In genomic region chr15:59876279-59876742, GRCm38 (mm10) we compare ENCODE assay signal across 11 mouse cellular contexts.
DNase-seq lines count a peak whose midpoint lies in the region; ATAC-seq and TF ChIP-seq lines count a peak whose summit lies in the region.
"Had no signal": no experiment of that assay in that cellular context is flagged by ENCODE, and none has a peak within 500 bp of the region (broad histone marks: within the 10 kb centered on the region; RNA-seq: fewer than 3 reads in every experiment).

No protein-coding gene starts in this region.

- peak; percentile 3 to 53 (median 23); a peak in 2 of 6 replicates for TF ChIP-seq CTCF in MEL (IDR thresholded peaks at IDR 0.05 in 2 of 3, conservative IDR thresholded peaks at IDR 0.05 in 1 of 3; ENCODE audit: control insufficient read depth in 1 of 3, insufficient read depth in 1 of 3, low read depth in 2 of 3, low read length in 3 of 3, poor library complexity in 1 of 3, severe bottlenecking in 1 of 3)
- TF ChIP-seq CTCF in hindbrain, postnatal 0 days (IDR thresholded peaks at IDR 0.05; ENCODE audit: low read depth): peak; percentile 34

- no peak for TF ChIP-seq EP300 in MEL (IDR thresholded peaks at IDR 0.05; ENCODE audit: low read depth in 1 of 2, low read length in 2 of 2)

- peak; percentile 43 for DNase-seq in embryonic facial prominence, embryonic 11.5 days (ENCODE audit: low spot score)
- DNase-seq in embryonic facial prominence, embryonic 10.5 days (ENCODE audit: low spot score): no peak
- peak; percentile 33 for DNase-seq in layer of hippocampus, adult 9-10 months (ENCODE audit: low spot score)
- DNase-seq in layer of hippocampus, postnatal 25 days (ENCODE audit: extremely low spot score in 1 of 2, low spot score in 1 of 2): no peak
- DNase-seq in MEL (ENCODE audit: low read depth, low spot score): peak; percentile 29
- DNase-seq in hindbrain, postnatal 0 days (ENCODE audit: low spot score): peak; percentile 80
- DNase-seq: gastrocnemius, postnatal 14 days had no signal

- H3K9ac ChIP-seq in embryonic facial prominence, embryonic 11.5 days (replicated peaks; ENCODE audit: low read length): no peak overlapping the region
- H3K9ac ChIP-seq in MEL (ENCODE audit: control insufficient read depth, low read depth, low read length, poor library complexity, severe bottlenecking): no peak overlapping the region
- no peak overlapping the region for H3K9ac ChIP-seq in hindbrain, postnatal 0 days (replicated peaks; ENCODE audit: low read length)
- H3K9ac ChIP-seq in liver, embryonic 12.5 days: no peak overlapping the region
- H3K9ac ChIP-seq: embryonic facial prominence, embryonic 13.5 days; liver, embryonic 15.5 days had no signal

- H3K4me2 ChIP-seq in embryonic facial prominence, embryonic 11.5 days (ENCODE audit: low read depth, low read length): no peak overlapping the region
- H3K4me2 ChIP-seq in hindbrain, postnatal 0 days (ENCODE audit: low read depth, low read length): 0 out of 2 replicates have a peak overlapping the region, but pooled peaks have one; percentile 13
- H3K4me2 ChIP-seq in liver, embryonic 12.5 days: no peak overlapping the region
- H3K4me2 ChIP-seq: embryonic facial prominence, embryonic 13.5 days; liver, embryonic 15.5 days had no signal

- peak; percentile 74 for TF ChIP-seq RAD21 in MEL (IDR thresholded peaks at IDR 0.05; ENCODE audit: low read depth, low read length)

- H3K4me1 ChIP-seq in embryonic facial prominence, embryonic 11.5 days (ENCODE audit: control insufficient read depth, insufficient read depth, low read length): no peaks in the 10 kb centered on the region
- no peaks in the 10 kb centered on the region for H3K4me1 ChIP-seq in embryonic facial prominence, embryonic 10.5 days
- H3K4me1 ChIP-seq in MEL (ENCODE audit: control insufficient read depth in 1 of 2, insufficient read depth in 2 of 2, low read length in 2 of 2): no peaks in the 10 kb centered on the region
- H3K4me1 ChIP-seq in hindbrain, postnatal 0 days (ENCODE audit: insufficient read depth, low read length): no peaks in the 10 kb centered on the region
- H3K4me1 ChIP-seq in liver, embryonic 12.5 days: no peaks in the 10 kb centered on the region
- H3K4me1 ChIP-seq: embryonic facial prominence, embryonic 13.5 days; liver, embryonic 15.5 days had no signal

- no peak for ATAC-seq in embryonic facial prominence, embryonic 11.5 days (replicated peaks; ENCODE audit: insufficient number of reproducible peaks, low FRiP score, low TSS enrichment, low read depth)
- no peak for ATAC-seq in hindbrain, postnatal 0 days
- no peak for ATAC-seq in cerebellum, adult (ENCODE audit: insufficient number of reproducible peaks, low FRiP score, low TSS enrichment)
- ATAC-seq in liver, embryonic 12.5 days: no peak

- TF ChIP-seq POLR2A in MEL (IDR thresholded peaks at IDR 0.05; ENCODE audit: control insufficient read depth in 1 of 2, insufficient read depth in 1 of 2, low read depth in 1 of 2, low read length in 2 of 2, poor library complexity in 1 of 2): no peak

- WGBS in embryonic facial prominence, embryonic 11.5 days: 76% methylated on average over 7 of the region's 7 CpGs
- WGBS in embryonic facial prominence, embryonic 10.5 days: 77% methylated on average over 7 of the region's 7 CpGs
- 45% methylated on average over 7 of the region's 7 CpGs for WGBS in hindbrain, postnatal 0 days
- WGBS in liver, embryonic 12.5 days (ENCODE audit: insufficient replicate concordance): 73% methylated on average over 7 of the region's 7 CpGs

- no peaks in the 10 kb centered on the region for H3K9me3 ChIP-seq in embryonic facial prominence, embryonic 11.5 days (replicated peaks; ENCODE audit: control insufficient read depth, low read length)
- H3K9me3 ChIP-seq in embryonic facial prominence, embryonic 10.5 days: no peaks in the 10 kb centered on the region
- H3K9me3 ChIP-seq in MEL (replicated peaks; ENCODE audit: insufficient read depth, low read length): no peaks in the 10 kb centered on the region
- no peaks in the 10 kb centered on the region for H3K9me3 ChIP-seq in hindbrain, postnatal 0 days (ENCODE audit: low read length)
- no peaks in the 10 kb centered on the region for H3K9me3 ChIP-seq in liver, embryonic 12.5 days (replicated peaks)
- H3K9me3 ChIP-seq: embryonic facial prominence, embryonic 13.5 days; liver, embryonic 15.5 days had no signal

- H3K79me2 ChIP-seq in MEL (ENCODE audit: control insufficient read depth, insufficient read depth, low read length, poor library complexity): no peaks in the 10 kb centered on the region

- no peak overlapping the region for H3K4me3 ChIP-seq in embryonic facial prominence, embryonic 11.5 days (ENCODE audit: low read depth, low read length)
- H3K4me3 ChIP-seq in embryonic facial prominence, embryonic 10.5 days: no peak overlapping the region
- no peak overlapping the region for H3K4me3 ChIP-seq in MEL (ENCODE audit: control insufficient read depth in 1 of 2, insufficient read depth in 1 of 2, low read depth in 2 of 2, low read length in 2 of 2)
- no peak overlapping the region for H3K4me3 ChIP-seq in hindbrain, postnatal 0 days (ENCODE audit: low read length)
- H3K4me3 ChIP-seq in liver, embryonic 12.5 days: no peak overlapping the region
- H3K4me3 ChIP-seq: embryonic facial prominence, embryonic 13.5 days; liver, embryonic 15.5 days had no signal

- H3K27ac ChIP-seq in embryonic facial prominence, embryonic 11.5 days (replicated peaks; ENCODE audit: low read depth, low read length): no peak overlapping the region
- no peak overlapping the region for H3K27ac ChIP-seq in embryonic facial prominence, embryonic 10.5 days (replicated peaks)
- no peak overlapping the region for H3K27ac ChIP-seq in MEL (ENCODE audit: control insufficient read depth, low read depth, low read length)
- no peak overlapping the region for H3K27ac ChIP-seq in hindbrain, postnatal 0 days
- H3K27ac ChIP-seq in liver, embryonic 12.5 days: no peak overlapping the region
- H3K27ac ChIP-seq: embryonic facial prominence, embryonic 13.5 days; liver, embryonic 15.5 days had no signal

- no peaks in the 10 kb centered on the region for H3K36me3 ChIP-seq in embryonic facial prominence, embryonic 11.5 days (replicated peaks; ENCODE audit: control insufficient read depth, insufficient read depth, low read depth, low read length)
- H3K36me3 ChIP-seq in embryonic facial prominence, embryonic 10.5 days (replicated peaks): no peaks in the 10 kb centered on the region
- no peaks in the 10 kb centered on the region for H3K36me3 ChIP-seq in MEL (ENCODE audit: control insufficient read depth in 1 of 2, insufficient read depth in 2 of 2, low read length in 2 of 2)
- H3K36me3 ChIP-seq in hindbrain, postnatal 0 days (ENCODE audit: insufficient read depth, low read length): no peaks in the 10 kb centered on the region
- H3K36me3 ChIP-seq in liver, embryonic 12.5 days: no peaks in the 10 kb centered on the region
- H3K36me3 ChIP-seq: embryonic facial prominence, embryonic 13.5 days; liver, embryonic 15.5 days had no signal

- H3K27me3 ChIP-seq in embryonic facial prominence, embryonic 11.5 days (ENCODE audit: control insufficient read depth, insufficient read depth, low read length): no peaks in the 10 kb centered on the region
- H3K27me3 ChIP-seq in embryonic facial prominence, embryonic 10.5 days (replicated peaks; ENCODE audit: low read depth, poor library complexity, severe bottlenecking): no peaks in the 10 kb centered on the region
- H3K27me3 ChIP-seq in MEL (ENCODE audit: control insufficient read depth in 1 of 2, insufficient read depth in 2 of 2, low read length in 2 of 2): no peaks in the 10 kb centered on the region
- no peaks in the 10 kb centered on the region for H3K27me3 ChIP-seq in hindbrain, postnatal 0 days (ENCODE audit: insufficient read depth, low read length)
- H3K27me3 ChIP-seq in liver, embryonic 12.5 days (replicated peaks): no peaks in the 10 kb centered on the region
- H3K27me3 ChIP-seq: embryonic facial prominence, embryonic 13.5 days; liver, embryonic 15.5 days had no signal

TF ChIP-seq in MEL, 35 proteins besides CTCF, POLR2A, EP300 and RAD21:
- TF ChIP-seq SMC3 (IDR thresholded peaks at IDR 0.05; ENCODE audit: low read depth, low read length): peak; percentile 43
- TF ChIP-seq JUND (IDR thresholded peaks at IDR 0.05; ENCODE audit: low read depth, low read length): no peak
- no peak for TF ChIP-seq SIN3A (IDR thresholded peaks at IDR 0.05; ENCODE audit: low read length)
- no peak for TF ChIP-seq ELF1 (IDR thresholded peaks at IDR 0.05; ENCODE audit: low read depth, low read length)
- no peak for TF ChIP-seq MEF2A (IDR thresholded peaks at IDR 0.05; ENCODE audit: extremely low read depth, insufficient replicate concordance, low read depth, low read length, poor library complexity, severe bottlenecking)
- no peak for TF ChIP-seq E2F4 (IDR thresholded peaks at IDR 0.05; ENCODE audit: borderline replicate concordance, low read depth, low read length)
- TF ChIP-seq MAX (IDR thresholded peaks at IDR 0.05; ENCODE audit: low read length): no peak
- no peak for TF ChIP-seq MYC (IDR thresholded peaks at IDR 0.05; ENCODE audit: low read depth, low read length)
- no peak for TF ChIP-seq ZNF384 (IDR thresholded peaks at IDR 0.05; ENCODE audit: low read depth, low read length)
- TF ChIP-seq MAFK (IDR thresholded peaks at IDR 0.05; ENCODE audit: borderline replicate concordance, low read depth, low read length): no peak
- no peak for TF ChIP-seq GATA1 (IDR thresholded peaks at IDR 0.05; ENCODE audit: low read depth, low read length)
- TF ChIP-seq ZC3H11A (IDR thresholded peaks at IDR 0.05; ENCODE audit: low read depth, low read length): peak; percentile 47
- no peak for TF ChIP-seq UBTF (IDR thresholded peaks at IDR 0.05; ENCODE audit: borderline replicate concordance, insufficient read depth, low read depth, low read length)
- TF ChIP-seq MYB (IDR thresholded peaks at IDR 0.05; ENCODE audit: low read depth, low read length): no peak
TF ChIP-seq in MEL: peak in this region for 2.

Comparison
In these comparisons a context has a peak if more than half of its experiments do, and no peak if none do; other contexts are left out.
1. DNase-seq: peak in embryonic facial prominence, embryonic 11.5 days (single experiment), layer of hippocampus, adult 9-10 months (single experiment), MEL (single experiment) and hindbrain, postnatal 0 days (single experiment); none in embryonic facial prominence, embryonic 10.5 days (single experiment) and layer of hippocampus, postnatal 25 days (0 of 2).